Mouse (Mus musculus) left cerebral cortex, adult 2 months (tissue): Measurements from ENCODE around the gene Bzw2. TPM values are rescaled to one million over a fixed set of nuclear protein-coding genes. Genes with fewer than 3 reads are reported as not detected.
"Not testable (repeated sequence)": the region's sequence is repeated elsewhere in the genome, so short reads cannot be mapped to it uniquely, and the experiment has no call there.

Experiments
- DNase-seq, 2 experiments: peaks; one replicate each; pipeline ENCODE4 v3.0.0; 2021 to 2022; ENCODE audit warnings: low spot score in 2 of 2, mixed read lengths in 1 of 2; ENCODE audit errors: extremely low spot score in 1 of 2
- H3K27ac ChIP-seq: fragments of 200-600 bp; 2 replicates; pipeline ENCODE4 v1.8.1; 2022
- H3K4me3 ChIP-seq: fragments of 200-600 bp; 2 replicates; pipeline ENCODE4 v1.8.1; 2022
- CTCF ChIP-seq: fragments of 200-600 bp; IDR thresholded peaks from 2 replicates; pipeline ENCODE4 v1.8.1; 2022; ENCODE audit warnings: antibody characterized with exemption, mild to moderate bottlenecking, moderate library complexity
- intact Hi-C: fragments of 180-260 bp; cut with DNase I; formaldehyde crosslinking; loops from one replicate; pipeline ENCODE4 v1.15.1; 2025
- long read RNA-seq, 2 experiments: library from polyadenylated mRNA; stranded (forward); transcript quantifications; one replicate each; pipeline ENCODE4 v2.0.0; 2021; ENCODE audit warnings: borderline mapping rate in 2 of 2
- total RNA-seq, 2 experiments: library from RNA; stranded (reverse); gene quantifications; 2 replicates each; pipeline ENCODE4 v1.2.3; 2021

The Bzw2 gene
- 10 to 100 TPM; 45.3 to 47.2 TPM for total RNA-seq
- long read RNA-seq, experiment 1, transcript Bzw2-201 (12 exons, 1,871 nt) = major isoform, 33 of 41 reads
- long read RNA-seq, experiment 1, partial matches to known transcripts = 3 of 41 reads
- long read RNA-seq, experiment 1, other reads (novel, unspliced or antisense) = 5 of 41 reads
- long read RNA-seq, experiment 2, transcript Bzw2-201 (12 exons, 1,871 nt) = major isoform, 16 of 21 reads
- long read RNA-seq, experiment 2, partial matches to known transcripts = 2 of 21 reads
- long read RNA-seq, experiment 2, other reads (novel, unspliced or antisense) = 2 of 21 reads

DNA sequence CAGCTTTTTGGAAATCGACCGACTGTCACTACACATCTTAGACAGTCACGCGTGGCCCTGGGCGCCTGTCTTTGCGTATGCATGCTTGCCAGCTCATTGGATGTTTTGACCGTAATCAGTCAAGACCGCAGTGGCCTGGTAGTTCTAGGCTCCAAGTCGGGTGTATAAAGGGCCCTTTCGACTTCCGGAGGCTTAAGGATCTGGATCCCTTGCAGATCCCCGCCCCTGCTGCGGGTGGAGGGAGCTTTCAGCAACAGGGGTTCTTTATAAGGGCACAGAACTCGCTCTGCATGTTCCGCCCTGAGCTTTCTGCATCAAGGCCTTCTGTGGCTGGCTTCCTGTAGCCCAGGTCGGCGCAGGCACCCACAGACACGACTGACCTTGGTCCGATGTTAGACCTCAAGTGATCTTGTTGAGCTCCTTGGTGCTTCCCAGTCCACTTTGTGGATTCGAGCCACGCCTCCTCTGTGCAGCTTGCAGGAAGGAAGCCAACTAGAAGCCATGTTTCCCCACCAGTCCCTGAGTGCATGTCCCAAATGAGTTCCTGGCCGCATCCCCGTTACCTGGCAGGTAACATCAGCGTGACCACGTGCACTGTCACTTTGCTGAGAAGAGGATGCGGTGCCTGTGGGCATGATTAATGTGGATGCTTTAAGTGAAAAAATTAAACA, at the start of gene Bzw2:
Gene Bzw2, minus strand, starts transcription at position 443 of the 671 bp plus-strand sequence.
- TF ChIP-seq CTCF = no peak
- peak; percentile 38 to 43 for DNase-seq
- peak within 1 kb of the TSS; percentile 89 for H3K27ac ChIP-seq
- intact Hi-C loops = loop anchor here (2.0 to 5.0 kb wide), 3 partner anchors 117 to 260 kb away; no protein-coding TSS in a partner anchor
- peak within 1 kb of the TSS; percentile 95 for H3K4me3 ChIP-seq

DNA sequence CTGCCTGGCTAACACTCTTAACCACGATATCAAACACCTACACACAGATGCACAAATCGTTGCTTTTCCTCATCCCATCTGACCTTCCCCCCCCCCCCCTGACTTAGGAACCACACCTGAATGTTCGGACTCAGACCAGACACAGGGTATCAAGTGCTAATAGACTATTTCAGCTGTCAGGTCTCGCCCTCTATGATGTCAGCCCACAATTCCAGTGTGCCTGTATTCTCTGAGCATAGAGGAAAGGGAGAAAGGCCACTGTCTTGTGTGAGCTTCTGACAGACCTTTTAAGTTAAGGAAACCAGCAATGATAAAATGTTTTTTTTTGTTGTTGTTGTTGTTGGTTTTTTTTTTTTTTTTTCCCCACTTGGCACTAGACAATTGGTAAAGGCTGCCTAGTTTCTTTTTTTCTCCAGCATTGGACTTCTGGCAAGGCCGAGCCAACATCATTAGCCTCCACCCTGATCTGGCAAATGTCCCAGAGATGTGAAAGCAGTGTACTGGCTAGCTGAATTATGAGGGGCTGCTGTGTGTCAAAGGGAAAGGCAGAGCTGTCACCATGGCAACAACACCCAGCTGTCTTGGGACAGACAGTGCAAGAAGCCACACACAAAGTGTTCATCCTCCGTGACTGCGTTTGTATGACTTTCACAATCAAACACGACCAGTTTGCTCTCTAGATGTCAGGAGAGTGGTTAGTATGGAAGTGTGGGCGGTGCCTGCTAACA, 49.4 kb upstream of the Bzw2 start:
- no peak for TF ChIP-seq CTCF
- Histone ChIP-seq H3K4me3 (peak overlapping the region; percentile 43), H3K27ac (peak overlapping the region; percentile 45)
- intact Hi-C loops = no loop called here
- DNase-seq = peak; percentile 32 to 37

DNA sequence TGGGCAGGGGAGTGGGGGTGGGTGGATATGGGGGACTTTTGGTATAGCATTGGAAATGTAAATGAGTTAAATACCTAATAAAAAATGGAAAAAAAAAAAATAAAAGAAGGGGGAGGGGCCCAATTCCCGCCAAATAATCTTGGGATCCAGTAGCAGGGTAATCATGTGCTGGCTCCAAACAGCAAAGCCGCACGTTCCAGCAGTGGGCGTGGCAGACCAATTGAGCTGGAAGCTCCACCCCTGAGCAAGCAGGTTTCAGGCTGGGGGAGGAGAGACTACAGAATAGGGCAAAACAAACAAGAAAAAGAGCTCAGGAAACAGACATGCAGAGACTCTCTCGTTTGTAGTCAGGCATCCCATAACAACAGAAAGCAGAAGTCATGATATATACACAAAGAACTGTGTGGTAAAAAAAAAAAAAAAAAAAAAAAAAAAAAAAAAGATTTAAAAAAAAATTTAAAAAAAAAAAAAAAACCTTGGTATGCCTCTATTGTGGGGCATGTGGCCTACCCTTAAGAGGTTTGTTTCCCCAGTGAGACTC, 47.8 kb upstream of the Bzw2 start:
- H3K27ac ChIP-seq, H3K4me3 ChIP-seq, intact Hi-C loops, DNase-seq: not testable (repeated sequence)

GRCm38 (mm10) chr12:36194976-36195375, 37.1 kb upstream of the Bzw2 start:
- no peak for TF ChIP-seq CTCF
- Histone ChIP-seq H3K4me3 (no peak overlapping the region), H3K27ac (no peak overlapping the region)
- intact Hi-C loops = loop anchor here (10.0 kb wide), 1 partner anchor 300 kb away; no protein-coding TSS in a partner anchor
- DNase-seq = no peak

DNA sequence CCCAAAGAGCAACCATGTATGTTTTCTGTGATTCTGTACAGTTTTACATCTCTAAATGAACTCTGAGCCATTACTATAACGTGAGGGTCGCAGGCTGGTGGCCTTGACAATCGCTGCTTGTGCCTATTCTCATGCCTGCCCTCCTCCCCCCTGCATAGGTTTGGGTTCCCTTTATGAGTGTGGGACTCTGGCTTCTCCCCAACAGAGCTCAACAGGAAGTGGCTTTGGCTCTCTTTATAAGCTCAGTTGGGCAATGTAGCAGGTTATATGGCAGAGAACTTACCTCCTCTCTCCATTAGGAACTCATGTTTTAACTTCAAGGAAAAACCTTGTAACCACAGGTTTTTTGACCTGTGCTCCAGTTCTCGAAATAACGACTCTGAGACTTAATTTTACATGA, 32.5 kb upstream of the Bzw2 start:
- Histone ChIP-seq H3K4me3 (no peak overlapping the region), H3K27ac (no peak overlapping the region)
- no peak for TF ChIP-seq CTCF
- DNase-seq = no peak
- intact Hi-C loops = loop anchor here (10.0 kb wide), 1 partner anchor 296 kb away; no protein-coding TSS in a partner anchor

- H3K27ac ChIP-seq = no peak overlapping the region
- no peak for DNase-seq
- intact Hi-C loops = loop anchor here (10.0 kb wide), 1 partner anchor 295 kb away; no protein-coding TSS in a partner anchor
- no peak for TF ChIP-seq CTCF
- H3K4me3 ChIP-seq = no peak overlapping the region
Measured at GRCm38 (mm10) chr12:36189610-36190009, 31.7 kb upstream of the Bzw2 start.

GRCm38 (mm10) chr12:36187081-36187480, 29.2 kb upstream of the Bzw2 start:
- DNase-seq = no peak
- no peak for TF ChIP-seq CTCF
- Histone ChIP-seq H3K4me3 (no peak overlapping the region), H3K27ac (no peak overlapping the region)
- intact Hi-C loops = no loop called here

GRCm38 (mm10) chr12:36182570-36182969, 24.7 kb upstream of the Bzw2 start:
- H3K4me3 ChIP-seq = no peak overlapping the region
- DNase-seq = no peak
- intact Hi-C loops = loop anchor here (2.0 kb wide), 1 partner anchor 62 kb away; no protein-coding TSS in a partner anchor
- H3K27ac ChIP-seq = no peak overlapping the region
- TF ChIP-seq CTCF = no peak

- H3K4me3 ChIP-seq = no peak overlapping the region
- TF ChIP-seq CTCF = no peak
- intact Hi-C loops = no loop called here
- no peak overlapping the region for H3K27ac ChIP-seq
- DNase-seq = no peak
Measured at GRCm38 (mm10) chr12:36177227-36177626, 19.3 kb upstream of the Bzw2 start.

- H3K4me3 ChIP-seq = no peak overlapping the region
- no peak for DNase-seq
Measured at GRCm38 (mm10) chr12:36165299-36165698, 7.4 kb upstream of the Bzw2 start.

DNA sequence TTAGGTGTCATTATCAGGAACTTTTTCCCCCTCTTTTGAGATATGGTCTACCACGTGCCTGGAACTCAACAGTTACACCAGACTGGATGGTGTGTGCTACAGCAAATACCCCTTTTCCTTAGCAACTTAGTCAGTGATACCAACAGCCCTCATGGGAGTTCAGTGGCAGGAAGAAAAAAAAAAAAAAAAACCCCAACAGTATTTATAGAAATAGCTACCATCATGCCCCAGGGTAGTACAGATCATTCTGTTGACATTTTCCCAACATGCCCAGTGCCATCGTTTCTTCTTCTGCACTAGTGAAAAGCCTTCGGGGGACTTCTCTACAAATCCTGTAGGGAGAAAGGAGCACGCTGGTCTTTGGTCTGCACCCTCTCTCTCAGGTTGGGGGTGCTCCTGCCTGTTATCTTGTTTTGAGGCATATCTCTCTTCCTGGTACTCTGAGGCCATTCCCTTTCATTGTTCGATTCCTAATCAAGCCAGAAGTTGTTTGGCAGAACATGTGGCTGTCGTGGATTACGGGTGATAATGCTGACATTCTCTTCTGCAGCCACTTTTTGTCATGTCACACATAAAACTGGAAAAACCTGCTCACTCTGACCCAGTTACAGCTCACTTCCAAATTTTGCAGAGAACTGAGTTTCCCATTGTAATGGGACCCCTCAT, 6.4 kb upstream of the Bzw2 start:
- Histone ChIP-seq H3K4me3 (no peak overlapping the region), H3K27ac (no peak overlapping the region)
- DNase-seq = no peak
- no peak for TF ChIP-seq CTCF
- intact Hi-C loops = no loop called here

More at GRCm38 (mm10) chr12:36165299-36165698, 7.4 kb upstream of the Bzw2 start:
- H3K27ac ChIP-seq = no peak overlapping the region
- intact Hi-C loops = no loop called here
- TF ChIP-seq CTCF = no peak
